16 mouse cellular contexts compared by ENCODE assay signal in the genomic region with DNA sequence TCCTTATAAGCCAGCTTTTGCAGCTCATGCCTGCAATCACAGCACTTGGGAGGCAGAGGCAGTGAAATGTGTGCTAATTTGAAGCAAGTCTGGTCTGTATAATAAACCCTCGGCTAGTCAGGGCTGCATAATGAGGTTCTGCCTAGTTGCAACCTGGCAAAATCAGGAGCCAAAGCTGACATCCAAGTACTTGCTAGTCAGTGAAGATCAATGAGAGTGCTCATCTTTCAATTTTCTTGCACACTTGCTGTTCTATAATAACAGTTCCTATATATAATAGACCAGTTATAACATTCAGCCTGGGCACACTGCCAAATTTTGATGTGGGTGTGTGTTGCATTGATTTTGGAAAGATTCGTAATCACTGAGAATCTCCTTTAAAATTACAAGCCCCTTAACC. TPM values are rescaled to one million over a fixed set of nuclear protein-coding genes. Genes with fewer than 3 reads are reported as not detected.
DNase-seq lines count a peak whose midpoint lies in the region; ATAC-seq lines count a peak whose summit lies in the region.
"Had no signal": no experiment of that assay in that cellular context is flagged by ENCODE, and none has a peak within 500 bp of the region (broad histone marks: within the 10 kb centered on the region; RNA-seq: fewer than 3 reads in every experiment).

No protein-coding gene starts in this region.

- WGBS in hindbrain, embryonic 15.5 days: 46% methylated on average over 2 of the region's 2 CpGs
- 67% methylated on average over 2 of the region's 2 CpGs for WGBS in hindbrain, embryonic 10.5 days

- H3K27me3 ChIP-seq in hindbrain, embryonic 15.5 days: no peaks in the 10 kb centered on the region
- H3K27me3 ChIP-seq in hindbrain, embryonic 10.5 days (ENCODE audit: insufficient read depth, poor library complexity, severe bottlenecking): no peaks in the 10 kb centered on the region
- H3K27me3 ChIP-seq: heart, embryonic 15.5 days; intestine, embryonic 15.5 days had no signal

- H3K4me1 ChIP-seq in hindbrain, embryonic 15.5 days (replicated peaks): no peaks in the 10 kb centered on the region
- no peaks in the 10 kb centered on the region for H3K4me1 ChIP-seq in hindbrain, embryonic 10.5 days (replicated peaks)
- H3K4me1 ChIP-seq: heart, embryonic 15.5 days; intestine, embryonic 15.5 days had no signal

- H3K36me3 ChIP-seq in hindbrain, embryonic 15.5 days: no peaks in the 10 kb centered on the region
- H3K36me3 ChIP-seq in hindbrain, embryonic 10.5 days: no peaks in the 10 kb centered on the region
- H3K36me3 ChIP-seq: heart, embryonic 15.5 days; intestine, embryonic 15.5 days had no signal

- H3K27ac ChIP-seq in hindbrain, embryonic 15.5 days (replicated peaks): no peak overlapping the region
- no peak overlapping the region for H3K27ac ChIP-seq in hindbrain, embryonic 10.5 days
- H3K27ac ChIP-seq: heart, embryonic 15.5 days; intestine, embryonic 15.5 days; liver, embryonic 14.5 days had no signal

- H3K4me2 ChIP-seq in hindbrain, embryonic 15.5 days: no peak overlapping the region
- H3K4me2 ChIP-seq: heart, embryonic 15.5 days; intestine, embryonic 15.5 days had no signal

- no peak for DNase-seq in hindbrain, embryonic 10.5 days (ENCODE audit: low spot score)
- peak; percentile 44 for DNase-seq in brain, adult 2 months (ENCODE audit: low read depth, low spot score)
- peak; percentile 17 to 71 for DNase-seq in frontal cortex, adult 2 months (ENCODE audit: extremely low spot score in 1 of 2, low spot score in 1 of 2)
- peak; percentile 22 for DNase-seq in right cerebral cortex, adult 18-20 months
- no peak for DNase-seq in thymus, postnatal 25 days
- DNase-seq in adrenal gland, postnatal 10 days: no peak
- DNase-seq: cerebellum, adult 18-20 months; kidney, postnatal 36 days; lung, postnatal 36 days had no signal

- ATAC-seq in hindbrain, embryonic 15.5 days (ENCODE audit: low FRiP score, low read depth): peak; percentile 34; the same call in 1 of the 2 replicates
- no peak for ATAC-seq in activated CD4-positive, CD25-positive, alpha-beta regulatory T cell, adult 4 months
- ATAC-seq: intestine, embryonic 15.5 days had no signal

- no peak overlapping the region for H3K9ac ChIP-seq in hindbrain, embryonic 15.5 days
- H3K9ac ChIP-seq: heart, embryonic 15.5 days; intestine, embryonic 15.5 days; liver, embryonic 14.5 days had no signal

- no peak overlapping the region for H3K4me3 ChIP-seq in hindbrain, embryonic 15.5 days
- no peak overlapping the region for H3K4me3 ChIP-seq in hindbrain, embryonic 10.5 days
- H3K4me3 ChIP-seq: erythroblast, embryonic 14.5 days; heart, embryonic 15.5 days; intestine, embryonic 15.5 days had no signal

- no peaks in the 10 kb centered on the region for H3K9me3 ChIP-seq in hindbrain, embryonic 15.5 days
- H3K9me3 ChIP-seq in hindbrain, embryonic 10.5 days: no peaks in the 10 kb centered on the region
- H3K9me3 ChIP-seq: heart, embryonic 15.5 days; intestine, embryonic 15.5 days had no signal

RNA-seq across cellular contexts. Expression of gene Gm16485, which starts 6.2 kb away (rescaled TPM):
- polyA plus RNA-seq in hindbrain, embryonic 15.5 days (2015; fragmentation: Nextera tagmentation; extraction: Ambion mirVana): 0.35 and 0.66 TPM in 2 replicates
- 0.06 TPM in 1 of 2 replicates, not detected in the other for polyA plus RNA-seq in hindbrain, embryonic 10.5 days (2016; fragmentation: Nextera tagmentation; extraction: Ambion mirVana)
- polyA plus RNA-seq in frontal cortex, adult 2 months (2012; rRNA removed): 5.7 and 6.4 TPM in 2 replicates
- polyA plus RNA-seq in activated CD4-positive, CD25-positive, alpha-beta regulatory T cell, adult 4 months (2017; shearing (Covaris generic)): under 1 TPM in 1 of 2 experiments, not detected in 1; 0.11 TPM
- not detected for total RNA-seq in adrenal gland, postnatal 10 days (2021)
- polyA plus RNA-seq: erythroblast, embryonic 14.5 days; heart, embryonic 15.5 days; intestine, embryonic 15.5 days; liver, embryonic 14.5 days; spleen, adult 2 months had no signal

Comparison
In these comparisons a context has a peak if more than half of its experiments do, and no peak if none do; other contexts are left out.
1. DNase-seq: peak in brain, adult 2 months (single experiment), frontal cortex, adult 2 months (2 of 2) and right cerebral cortex, adult 18-20 months (single experiment); none in hindbrain, embryonic 10.5 days (single experiment), thymus, postnatal 25 days (single experiment) and adrenal gland, postnatal 10 days (single experiment).